Mouse (Mus musculus): Measurements from ENCODE around the gene Slc17a2. TPM values are rescaled to one million over a fixed set of nuclear protein-coding genes. Genes with fewer than 3 reads are reported as not detected.

The Slc17a2 gene
- total RNA-seq, 2 experiments from 2014 or later = not detected

DNA sequence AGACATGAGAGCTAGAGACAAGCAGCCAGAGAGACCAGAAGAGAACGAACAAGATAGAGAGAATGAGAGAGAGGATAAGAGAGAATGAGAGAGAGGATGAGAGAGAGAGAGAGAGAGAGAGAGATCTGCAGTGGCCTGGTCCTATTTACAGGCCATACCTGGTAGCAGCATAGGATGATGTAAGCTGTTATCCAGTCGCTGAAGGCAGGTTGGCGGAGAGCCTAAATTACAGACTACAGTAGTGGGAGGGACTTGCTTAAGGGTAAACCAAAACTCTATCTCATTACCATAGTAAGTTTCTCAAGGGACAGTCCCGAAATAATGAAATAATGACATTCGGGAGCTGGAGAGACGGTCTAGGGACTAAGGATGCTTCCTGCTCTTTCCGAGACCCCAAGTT lies 60.6 kb downstream of the Slc17a2 start, which contains the start of gene Slc17a1:
TSS of gene Slc17a1 (plus strand) at position 346 of the 400 bp plus-strand sequence.
- intact Hi-C loops (cut with DNase I) = no loop called here
- DNase-seq = no peak

DNA sequence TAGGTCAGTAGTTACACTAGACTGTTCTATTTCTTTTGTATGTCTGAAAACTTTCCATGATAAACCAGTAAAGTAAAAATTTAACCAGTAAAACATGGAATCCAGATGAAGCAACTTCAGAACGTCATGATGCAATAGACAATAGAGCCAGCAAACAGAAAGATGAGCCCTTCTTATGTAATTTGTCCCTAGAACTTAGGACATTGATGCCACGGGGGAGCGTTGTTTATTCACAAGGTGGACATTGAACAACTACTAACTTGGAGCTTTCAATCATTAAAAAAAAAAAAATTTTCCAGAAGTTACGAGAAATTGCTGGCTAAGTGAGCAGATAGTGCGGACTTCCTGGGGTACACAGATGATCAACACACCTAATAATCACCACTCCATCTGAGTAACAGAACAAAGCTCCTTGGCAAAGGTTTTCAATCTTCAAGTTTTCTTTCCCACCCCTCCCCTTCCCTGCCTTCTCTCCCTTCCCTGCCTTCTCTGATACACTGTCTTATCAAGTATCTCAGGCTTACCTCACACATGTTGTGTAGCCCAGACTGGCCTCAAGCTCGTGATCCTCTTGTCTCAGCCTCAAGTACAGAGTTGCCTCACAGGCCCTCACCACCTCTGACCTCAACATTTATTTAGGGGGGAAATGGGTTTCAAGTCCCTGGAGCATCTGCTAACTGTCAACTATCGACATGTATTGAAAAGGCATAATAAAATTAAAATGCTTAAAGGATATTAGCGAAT lies 62.2 kb downstream of the Slc17a2 start:
- no peak for DNase-seq
- intact Hi-C loops (cut with DNase I) = no loop called here

DNA sequence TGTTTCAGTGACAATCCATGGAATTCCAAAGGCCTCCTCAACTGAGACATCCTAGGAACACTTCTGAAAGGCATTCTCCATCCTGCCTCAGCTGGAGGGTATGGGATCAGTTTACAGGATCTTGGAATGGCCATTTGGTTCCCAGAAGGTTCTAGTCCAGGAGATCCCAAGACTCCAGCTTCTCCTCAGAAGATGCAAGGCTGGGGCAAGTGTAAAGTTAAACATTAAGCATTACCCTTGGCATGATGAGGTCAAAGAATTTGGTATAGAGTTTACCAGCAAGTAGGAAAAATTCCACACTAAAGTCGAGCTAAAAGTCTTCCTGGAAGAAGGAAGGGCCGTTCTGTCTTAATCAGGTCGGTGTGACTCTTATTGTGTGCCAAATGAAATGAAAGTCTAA lies 63.2 kb downstream of the Slc17a2 start:
- DNase-seq = no peak
- intact Hi-C loops (cut with DNase I) = no loop called here

DNA sequence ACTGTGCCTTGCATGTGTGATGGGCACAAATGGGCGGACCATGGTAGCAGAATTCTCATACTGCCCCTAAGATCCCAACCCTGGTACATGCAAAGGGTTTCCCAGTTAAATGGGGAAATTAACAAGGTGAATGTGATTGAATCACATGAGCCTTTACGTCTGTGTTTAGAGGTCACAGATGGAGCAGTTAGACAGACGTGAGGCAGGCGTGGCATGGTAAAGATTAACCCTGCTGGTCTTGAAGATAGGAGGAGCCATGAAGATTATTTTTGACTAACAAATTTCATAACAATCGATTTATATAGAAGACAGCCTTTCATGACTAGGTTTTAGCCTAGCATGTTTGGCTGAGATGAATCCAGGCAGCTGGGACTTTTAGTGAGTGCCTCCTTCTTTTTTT lies 66.3 kb downstream of the Slc17a2 start:
- no peak for DNase-seq
- intact Hi-C loops (cut with DNase I) = no loop called here

Other genes with a start within 250 kb of the Slc17a2 start
- gene Hist1h3e, start 244.6 kb upstream of the Slc17a2 start, total RNA-seq (2021) = 10 to 100 TPM; 49.0 to 79.9 TPM
- gene Hist1h2ae, start 235.8 kb upstream of the Slc17a2 start, total RNA-seq (2021) = 10 to 100 TPM in 1 of 2 experiments, 1 to 10 TPM in 1; 8.6 to 27.9 TPM
- 100 to 1,000 TPM; 100 to 175 TPM for gene Hist1h2bg, start 235.6 kb upstream of the Slc17a2 start, total RNA-seq (2021)
- gene Hist1h2bf, start 232.8 kb upstream of the Slc17a2 start, total RNA-seq (2021) = 10 to 100 TPM; 45.4 to 89.0 TPM
- 10 to 100 TPM; 15.1 to 24.5 TPM for gene Hist1h2ad, start 232.6 kb upstream of the Slc17a2 start, total RNA-seq (2021)
- 10 to 100 TPM in 1 of 2 experiments, 1 to 10 TPM in 1; 7.8 to 17.6 TPM for gene Hist1h3d, start 231.2 kb upstream of the Slc17a2 start, total RNA-seq (2021)
- gene Hist1h4d, start 225.4 kb upstream of the Slc17a2 start, total RNA-seq (2021) = 100 to 1,000 TPM in 1 of 2 experiments, 10 to 100 TPM in 1; 92.0 to 119 TPM
- gene Hist1h2be, start 185.9 kb upstream of the Slc17a2 start, total RNA-seq (2021) = 10 to 100 TPM; 10.5 to 16.6 TPM
- 10 to 100 TPM; 56.8 to 68.5 TPM for gene Hist1h1e, start 184.4 kb upstream of the Slc17a2 start, total RNA-seq (2021)
- 1 to 10 TPM; 2.0 to 3.7 TPM for gene Hist1h2ac, start 123.0 kb upstream of the Slc17a2 start, total RNA-seq (2021)
- gene Hist1h2bc, start 122.8 kb upstream of the Slc17a2 start, total RNA-seq (2021) = 10 to 100 TPM; 48.8 to 56.9 TPM
- gene Hist1h1t, start 111.2 kb upstream of the Slc17a2 start, total RNA-seq (2021) = under 1 TPM; 0.31 to 0.32 TPM
- 10 to 100 TPM; 62.9 to 77.3 TPM for gene Hist1h4c, start 108.5 kb upstream of the Slc17a2 start, total RNA-seq (2021)
- 10 to 100 TPM; 39.5 to 41.3 TPM for gene Hfe, start 96.1 kb upstream of the Slc17a2 start, total RNA-seq (2021)
- gene Hist1h1c, start 68.2 kb upstream of the Slc17a2 start, total RNA-seq (2021) = 100 to 1,000 TPM; 200 to 202 TPM
- gene Hist1h3c, start 61.4 kb upstream of the Slc17a2 start, total RNA-seq (2021) = 10 to 100 TPM; 21.1 to 58.2 TPM
- 10 to 100 TPM; 26.5 to 61.9 TPM for gene Hist1h2bb, start 60.3 kb upstream of the Slc17a2 start, total RNA-seq (2021)
- 100 to 1,000 TPM in 1 of 2 experiments, 10 to 100 TPM in 1; 54.2 to 146 TPM for gene Hist1h2ab, start 55.9 kb upstream of the Slc17a2 start, total RNA-seq (2021)
- 100 to 1,000 TPM in 1 of 2 experiments, 10 to 100 TPM in 1; 70.3 to 154 TPM for gene Hist1h3b, start 54.7 kb upstream of the Slc17a2 start, total RNA-seq (2021)
- gene Hist1h4b, start 50.0 kb upstream of the Slc17a2 start, total RNA-seq (2021) = 10 to 100 TPM; 44.8 to 83.6 TPM
- gene Hist1h4a, start 45.8 kb upstream of the Slc17a2 start, total RNA-seq (2021) = 10 to 100 TPM; 33.4 to 91.7 TPM
- 100 to 1,000 TPM in 1 of 2 experiments, 10 to 100 TPM in 1; 55.1 to 114 TPM for gene Hist1h3a, start 44.6 kb upstream of the Slc17a2 start, total RNA-seq (2021)
- 10 to 100 TPM; 28.9 to 69.7 TPM for gene Hist1h1a, start 43.3 kb upstream of the Slc17a2 start, total RNA-seq (2021)
- gene Trim38, start 37.1 kb upstream of the Slc17a2 start, total RNA-seq (2021) = not detected
- not detected for gene Slc17a3, start 32.4 kb downstream of the Slc17a2 start, total RNA-seq (2021)
- not detected for gene Slc17a1, start 60.8 kb downstream of the Slc17a2 start, total RNA-seq (2021)
- gene Slc17a4, start 108.0 kb downstream of the Slc17a2 start, total RNA-seq (2021) = not detected
- gene Hist1h2ba, start 127.2 kb downstream of the Slc17a2 start, total RNA-seq (2021) = not detected
- gene Hist1h2aa, start 127.5 kb downstream of the Slc17a2 start, total RNA-seq (2021) = not detected
- not detected for gene Scgn, start 184.2 kb downstream of the Slc17a2 start, total RNA-seq (2021)